Mouse (Mus musculus) ES-E14 (cell line): Measurements from ENCODE around the gene Col2a1. TPM values are rescaled to one million over a fixed set of nuclear protein-coding genes. Genes with fewer than 3 reads are reported as not detected.

ENCODE experiments used
- DNase-seq: peaks from one replicate; pipeline ENCODE4 v3.0.0-alpha.2; 2013; ENCODE audit warnings: low read depth, low spot score
- H3K27ac ChIP-seq: 2 replicates; pipeline ENCODE4 v1.5.1; 2012; ENCODE audit warnings: low read depth, mild to moderate bottlenecking, low read length, moderate library complexity, mixed read lengths; ENCODE audit not compliant: poor library complexity, insufficient read depth, severe bottlenecking
- H3K36me3 ChIP-seq: 2 replicates; pipeline ENCODE4 v1.6.1; 2012; ENCODE audit warnings: mild to moderate bottlenecking, low read length, moderate library complexity, mixed read lengths; ENCODE audit not compliant: control insufficient read depth, poor library complexity, insufficient read depth, severe bottlenecking
- H3K4me1 ChIP-seq, 2 experiments: fragments of 150-350 bp in 1 of 2; sonication (generic) in 1 of 2; 2 replicates each; pipeline ENCODE4 v1.6.1; 2012; ENCODE audit warnings: low read length in 2 of 2, mild to moderate bottlenecking in 1 of 2, mixed read lengths in 1 of 2; ENCODE audit not compliant: control insufficient read depth in 2 of 2, insufficient read depth in 2 of 2, poor library complexity in 1 of 2
- H3K4me3 ChIP-seq, 2 experiments: fragments of 150-350 bp in 1 of 2; sonication (generic) in 1 of 2; 2 replicates each; pipeline ENCODE4 v1.5.1; 2012; ENCODE audit warnings: low read length in 2 of 2, low read depth in 1 of 2, mild to moderate bottlenecking in 1 of 2, mixed read lengths in 1 of 2; ENCODE audit not compliant: insufficient read depth in 1 of 2, poor library complexity in 1 of 2, severe bottlenecking in 1 of 2
- H3K9ac ChIP-seq: 2 replicates; pipeline ENCODE4 v1.6.1; 2012; ENCODE audit warnings: low read depth, mild to moderate bottlenecking, low read length, mixed read lengths; ENCODE audit not compliant: poor library complexity, insufficient read depth, severe bottlenecking
- H3K9me3 ChIP-seq: fragments of 150-350 bp; sonication (generic); 2 replicates; pipeline ENCODE4 v1.6.1; 2012; ENCODE audit warnings: low read depth, mild to moderate bottlenecking, low read length; ENCODE audit not compliant: control insufficient read depth, insufficient read depth
- CHD2 ChIP-seq: IDR thresholded peaks from 2 replicates; pipeline ENCODE4 v1.6.1; 2014; ENCODE audit warnings: mild to moderate bottlenecking, low read depth, low read length, inconsistent platforms
- HCFC1 ChIP-seq: IDR thresholded peaks from 2 replicates; pipeline ENCODE4 v1.6.1; 2012; ENCODE audit warnings: low read length, inconsistent platforms, borderline replicate concordance; ENCODE audit not compliant: insufficient read depth
- MAFK ChIP-seq: IDR thresholded peaks from 2 replicates; pipeline ENCODE4 v1.6.1; 2014; ENCODE audit warnings: mild to moderate bottlenecking, low read depth, low read length, inconsistent platforms; ENCODE audit not compliant: insufficient read depth
- ZC3H11A ChIP-seq: IDR thresholded peaks from 2 replicates; pipeline ENCODE4 v1.6.1; 2012; ENCODE audit warnings: low read depth, mild to moderate bottlenecking, inconsistent platforms, low read length, borderline replicate concordance
- ZNF384 ChIP-seq: IDR thresholded peaks from 2 replicates; pipeline ENCODE4 v1.6.1; 2012; ENCODE audit warnings: low read depth, low read length, inconsistent platforms
- in situ Hi-C, 2 experiments: fragments of 600-800 bp; cut with MboI; formaldehyde crosslinking; loops; one replicate each; pipeline ENCODE4 v1.15.1; 2025; ENCODE audit warnings: low sequenced_read_pairs in 2 of 2, inconsistent platforms in 1 of 2; ENCODE audit not compliant: unreplicated experiment in 2 of 2
- total RNA-seq: library from RNA; depleted of rRNA; stranded (reverse); fragments of 300-350 nt; gene quantifications from 2 replicates; pipeline ENCODE4 v1.2.3, GENCODE M21; 2012

Gene Col2a1
- total RNA-seq, 1 experiment, result 10.9 TPM

DNA sequence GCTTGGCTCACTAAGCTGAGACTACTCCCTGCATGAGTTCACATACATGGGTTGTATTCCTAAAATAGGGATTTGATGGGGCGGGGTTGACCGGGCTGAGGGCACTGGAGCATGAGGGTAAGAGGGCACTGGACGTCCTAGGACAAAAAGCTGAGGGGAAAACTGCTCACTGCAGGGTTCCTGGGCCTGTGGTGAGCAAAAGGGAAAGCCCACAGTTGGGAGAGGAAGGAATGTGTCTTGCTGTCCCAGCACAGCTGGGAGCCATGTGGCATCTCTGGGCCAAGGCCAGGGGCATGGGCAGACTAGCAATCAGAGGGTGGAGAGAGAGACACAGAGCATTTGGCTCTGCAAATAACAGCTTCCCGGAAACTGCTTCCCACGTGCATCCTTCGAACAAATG is 65.9 kb downstream of the Col2a1 start:
- H3K4me3 ChIP-seq, result no peak overlapping the region
- TF ChIP-seq CHD2 (no peak), ZNF384 (no peak), ZC3H11A (no peak), HCFC1 (no peak), MAFK (no peak)
- H3K27ac ChIP-seq, result no peak overlapping the region
- no peaks in the 10 kb centered on the region for H3K9me3 ChIP-seq
- no peak for DNase-seq
- in situ Hi-C loops, result no loop called here
- no peaks in the 10 kb centered on the region for H3K4me1 ChIP-seq
- H3K9ac ChIP-seq, result no peak overlapping the region
- H3K36me3 ChIP-seq, result no peaks in the 10 kb centered on the region

GRCm38 (mm10) chr15:97932441-97932840 is 72.1 kb downstream of the Col2a1 start:
- Histone ChIP-seq H3K36me3 (no peaks in the 10 kb centered on the region), H3K9me3 (no peaks in the 10 kb centered on the region), H3K27ac (no peak overlapping the region), H3K9ac (no peak overlapping the region), H3K4me1 (peaks cover 2 to 3% of the 10 kb centered on the region in 2 experiments; a peak in 1 of 4 replicates), H3K4me3 (0 out of 4 replicates have a peak overlapping the region, but pooled peaks of 1 of the 2 experiments have one; percentile 30)
- DNase-seq, result no peak
- in situ Hi-C loops, result no loop called here
- TF ChIP-seq ZC3H11A (no peak), CHD2 (no peak), ZNF384 (no peak), MAFK (no peak), HCFC1 (no peak)

DNA sequence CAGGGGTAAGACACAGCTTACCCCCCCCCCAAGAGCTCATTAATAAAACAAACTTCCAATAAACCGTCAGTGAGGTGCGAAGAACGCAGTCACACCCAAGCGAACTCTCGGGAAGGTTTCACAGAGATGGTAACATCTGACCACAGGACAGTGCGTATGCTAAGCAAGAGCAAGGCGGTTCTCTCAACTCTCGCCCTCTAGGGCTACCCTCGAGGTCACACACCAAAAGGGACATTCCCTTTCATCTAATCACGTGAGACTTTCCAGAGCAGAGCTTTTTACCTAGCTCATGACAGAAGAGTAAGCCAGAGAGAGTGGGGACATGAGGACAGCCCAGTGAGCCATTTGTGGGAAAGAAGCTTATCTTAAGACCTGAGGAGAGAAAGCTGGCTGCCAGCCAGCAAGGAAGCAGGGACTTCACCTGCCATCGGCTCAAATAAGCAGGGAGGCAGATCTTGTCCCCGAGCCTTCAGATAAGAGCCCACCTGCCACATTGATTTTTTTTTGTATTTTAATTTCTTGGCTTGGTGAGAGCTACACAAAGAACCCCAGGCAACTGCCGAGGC is 75.2 kb downstream of the Col2a1 start:
- Histone ChIP-seq H3K4me1 (peaks cover 2 to 3% of the 10 kb centered on the region in 2 experiments; a peak in 1 of 4 replicates), H3K9ac (no peak overlapping the region), H3K27ac (no peak overlapping the region), H3K4me3 (no peak overlapping the region), H3K36me3 (no peaks in the 10 kb centered on the region), H3K9me3 (no peaks in the 10 kb centered on the region)
- DNase-seq, result no peak
- in situ Hi-C loops, result no loop called here
- TF ChIP-seq HCFC1 (no peak), ZNF384 (no peak), ZC3H11A (no peak), MAFK (no peak), CHD2 (no peak)

- no peak for DNase-seq
- H3K9me3 ChIP-seq, result no peaks in the 10 kb centered on the region
These were observed 76.7 kb downstream of the Col2a1 start for GRCm38 (mm10) chr15:97927821-97928220.

More at GRCm38 (mm10) chr15:97927821-97928220, 76.7 kb downstream of the Col2a1 start:
- in situ Hi-C loops, result no loop called here
- no peak overlapping the region for H3K27ac ChIP-seq
- H3K9ac ChIP-seq, result no peak overlapping the region
- peaks cover 2 to 3% of the 10 kb centered on the region in 2 experiments; a peak in 1 of 4 replicates for H3K4me1 ChIP-seq
- no peak overlapping the region for H3K4me3 ChIP-seq
- H3K36me3 ChIP-seq, result no peaks in the 10 kb centered on the region
- TF ChIP-seq ZC3H11A, result no peak
- TF ChIP-seq MAFK, result no peak
- TF ChIP-seq ZNF384, result no peak
- TF ChIP-seq HCFC1, result no peak
- no peak for TF ChIP-seq CHD2
